Mouse (Mus musculus) hindbrain, embryonic 13.5 days (tissue): ENCODE measurements at regions not wholly inside any gene's neighbourhood (a gene's known extent, or its start where the extent isn't known, plus 50 kb on each side); places are given as distances from the start of the nearest gene placed in this dataset.

ENCODE experiments used
- ATAC-seq: fragments of 200-750 bp; cut with Nextera tagmentation; 2 replicates; pipeline ENCODE4 v1.8.0; 2017; ENCODE audit warnings: moderate TSS enrichment; ENCODE audit not compliant: low FRiP score
- H3K27ac ChIP-seq: fragments of 300-500 bp; sonication (generic); 2 replicates; pipeline ENCODE4 v1.5.1; 2015; ENCODE audit warnings: inconsistent platforms, mild to moderate bottlenecking, moderate library complexity
- H3K27me3 ChIP-seq: fragments of 300-500 bp; sonication (generic); 2 replicates; pipeline ENCODE4 v1.6.1; 2015; ENCODE audit warnings: mild to moderate bottlenecking, inconsistent platforms
- H3K36me3 ChIP-seq: fragments of 300-500 bp; sonication (generic); 2 replicates; pipeline ENCODE4 v1.6.1; 2015; ENCODE audit warnings: mild to moderate bottlenecking, inconsistent platforms
- H3K4me1 ChIP-seq: fragments of 300-500 bp; sonication (generic); replicated peaks from 2 replicates; pipeline ENCODE4 v1.6.1; 2015; ENCODE audit warnings: inconsistent platforms
- H3K4me2 ChIP-seq: fragments of 300-500 bp; sonication (generic); 2 replicates; pipeline ENCODE4 v1.6.1; 2015; ENCODE audit warnings: inconsistent platforms, mild to moderate bottlenecking, moderate library complexity
- H3K4me3 ChIP-seq: fragments of 300-500 bp; sonication (generic); 2 replicates; pipeline ENCODE4 v1.5.1; 2015; ENCODE audit warnings: mild to moderate bottlenecking, inconsistent platforms
- H3K9ac ChIP-seq: fragments of 300-500 bp; sonication (generic); 2 replicates; pipeline ENCODE4 v1.6.1; 2015; ENCODE audit warnings: mild to moderate bottlenecking, inconsistent platforms
- H3K9me3 ChIP-seq: fragments of 300-500 bp; sonication (generic); 2 replicates; pipeline ENCODE4 v1.6.1; 2016; ENCODE audit warnings: inconsistent platforms
- WGBS: fragments of 180-500 bp; shearing (Covaris S2); methylation state at CpG from one replicate; pipeline ENCODE4 v1.1.7; 2015; 5-methylcytosine and 5-hydroxymethylcytosine counted together

GRCm38 (mm10) chr2:61450731-61451130 is 127.7 kb upstream of the Tank start:
- Histone ChIP-seq H3K27ac (no peak overlapping the region), H3K4me2 (no peak overlapping the region), H3K36me3 (no peaks in the 10 kb centered on the region), H3K27me3 (no peaks in the 10 kb centered on the region), H3K4me1 (peaks cover 8% of the 10 kb centered on the region), H3K4me3 (no peak overlapping the region), H3K9me3 (no peaks in the 10 kb centered on the region), H3K9ac (no peak overlapping the region)
- no peak for ATAC-seq
- 87% methylated on average over 3 of the region's 3 CpGs for WGBS

GRCm38 (mm10) chr2:61436591-61436990 is 141.8 kb upstream of the Tank start:
- 94% methylated on average over 3 of the region's 3 CpGs for WGBS
- no peaks in the 10 kb centered on the region for H3K36me3 ChIP-seq

DNA sequence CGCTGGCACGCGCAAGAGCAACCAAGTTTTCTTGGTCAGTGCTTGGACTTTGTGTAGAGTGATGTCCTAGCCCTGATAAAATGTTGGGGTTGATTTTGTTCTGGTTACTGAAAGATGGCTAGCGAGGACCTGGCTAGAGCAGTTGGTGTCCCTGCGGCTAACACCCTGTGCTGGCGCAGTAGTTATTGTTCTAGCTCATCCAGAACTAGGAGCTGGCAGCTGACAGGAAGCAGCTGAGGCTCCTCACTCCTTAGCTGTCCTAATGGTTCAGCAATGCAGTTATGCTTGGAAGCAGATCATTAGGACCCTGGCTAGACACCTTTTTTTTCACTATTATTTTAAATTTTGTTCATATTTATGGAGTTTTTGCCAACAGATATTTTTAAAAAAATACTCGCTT is 170.5 kb upstream of the Tank start:
- no peaks in the 10 kb centered on the region for H3K36me3 ChIP-seq
- no peak overlapping the region for H3K9ac ChIP-seq
- peaks cover 6% of the 10 kb centered on the region for H3K4me1 ChIP-seq
- ATAC-seq: no peak
- 98% methylated on average over 7 of the region's 7 CpGs for WGBS
- H3K4me3 ChIP-seq: no peak overlapping the region
- no peak overlapping the region for H3K4me2 ChIP-seq
- H3K9me3 ChIP-seq: no peaks in the 10 kb centered on the region
- H3K27me3 ChIP-seq: no peaks in the 10 kb centered on the region
- H3K27ac ChIP-seq: no peak overlapping the region

More at GRCm38 (mm10) chr2:61436591-61436990, 141.8 kb upstream of the Tank start:
- Histone ChIP-seq H3K4me2 (no peak overlapping the region), H3K27me3 (no peaks in the 10 kb centered on the region), H3K4me3 (no peak overlapping the region), H3K9me3 (no peaks in the 10 kb centered on the region), H3K4me1 (no peaks in the 10 kb centered on the region), H3K27ac (no peak overlapping the region), H3K9ac (no peak overlapping the region)
- no peak for ATAC-seq

GRCm38 (mm10) chr2:61406104-61406751 is 172.2 kb upstream of the Tank start:
- WGBS: 88% methylated on average over 8 of the region's 8 CpGs
- Histone ChIP-seq H3K36me3 (no peaks in the 10 kb centered on the region), H3K27ac (no peak overlapping the region), H3K27me3 (no peaks in the 10 kb centered on the region), H3K4me1 (peaks cover 13% of the 10 kb centered on the region), H3K9ac (no peak overlapping the region), H3K4me3 (no peak overlapping the region), H3K9me3 (no peaks in the 10 kb centered on the region), H3K4me2 (no peak overlapping the region)
- ATAC-seq: no peak

DNA sequence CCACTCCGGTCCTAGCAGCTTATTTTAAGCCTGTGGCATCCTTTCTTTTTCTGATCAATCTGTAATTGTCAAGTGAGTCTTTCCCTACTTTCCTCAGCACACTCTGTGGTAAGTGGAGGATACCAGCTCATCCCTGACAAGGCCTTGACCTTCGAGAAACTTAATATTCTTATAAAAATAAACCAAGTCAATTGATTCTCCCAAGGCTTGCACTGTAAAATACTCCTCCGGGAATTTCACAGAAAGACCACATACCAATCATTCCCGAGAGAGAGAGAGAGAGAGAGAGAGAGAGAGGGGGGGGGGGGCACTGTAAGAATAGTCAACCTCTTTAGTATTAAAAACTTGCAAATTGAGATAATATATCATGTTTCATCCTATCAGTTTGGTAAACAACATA is 173.1 kb upstream of the Tank start:
- H3K27ac ChIP-seq: no peak overlapping the region
- 54% methylated on average over 4 of the region's 4 CpGs for WGBS

DNA sequence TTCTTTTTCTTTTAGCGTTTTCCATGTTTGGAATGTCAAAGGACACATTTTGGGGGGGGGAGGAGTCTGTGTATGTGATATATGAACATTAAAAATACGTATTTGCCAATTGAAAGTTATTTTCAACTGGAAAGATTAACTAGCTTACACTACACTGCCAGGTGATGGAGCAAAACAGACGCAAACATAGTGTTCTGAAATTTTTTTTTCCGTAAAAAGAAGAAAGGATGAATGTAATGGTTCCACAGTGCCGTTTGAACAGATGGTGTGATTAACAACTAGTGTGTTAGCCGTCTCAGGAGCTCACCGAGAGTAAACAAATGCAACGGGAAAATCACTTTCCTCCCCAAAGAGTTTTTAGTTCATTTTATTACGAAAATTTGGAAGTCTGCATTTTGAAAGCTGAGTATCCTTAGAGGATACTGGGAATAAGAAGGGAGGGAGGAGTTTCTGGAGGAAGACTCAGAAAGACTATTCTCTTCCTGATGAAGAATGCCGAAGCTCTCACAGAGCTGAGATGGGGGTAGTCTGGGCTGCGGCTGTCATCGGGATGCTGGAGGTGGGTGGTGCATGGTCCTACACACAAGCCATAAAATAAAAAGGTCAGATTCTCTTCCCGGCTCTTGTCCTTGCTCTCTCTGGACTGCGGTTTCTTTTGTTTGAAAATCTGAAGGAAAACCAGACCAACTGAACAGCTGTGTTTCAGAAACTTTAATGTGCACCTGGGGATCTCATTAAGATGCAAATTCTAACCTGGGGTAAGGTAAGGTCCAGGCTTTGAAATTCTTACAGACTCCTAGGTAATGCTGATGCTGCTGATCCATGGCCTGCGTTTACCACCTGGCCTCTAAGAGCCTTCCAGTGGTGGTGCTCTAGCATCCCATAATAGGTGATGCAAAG is 175.5 kb upstream of the Tank start:
- ATAC-seq: peak; percentile 63

More for the DNA sequence above, 173.1 kb upstream of the Tank start:
- Histone ChIP-seq H3K4me2 (no peak overlapping the region), H3K27me3 (no peaks in the 10 kb centered on the region), H3K4me1 (peaks cover 13% of the 10 kb centered on the region), H3K9ac (no peak overlapping the region), H3K36me3 (no peaks in the 10 kb centered on the region), H3K4me3 (no peak overlapping the region), H3K9me3 (no peaks in the 10 kb centered on the region)
- no peak for ATAC-seq

GRCm38 (mm10) chr2:61401636-61402587 is 176.5 kb upstream of the Tank start:
- Histone ChIP-seq H3K27ac (peak overlapping the region; percentile 53), H3K4me3 (peak overlapping the region; percentile 35), H3K9ac (peak overlapping the region; percentile 63; the same call in 1 of the 2 replicates), H3K27me3 (no peaks in the 10 kb centered on the region), H3K4me1 (peaks cover 20% of the 10 kb centered on the region), H3K4me2 (peak overlapping the region; percentile 51), H3K36me3 (no peaks in the 10 kb centered on the region), H3K9me3 (no peaks in the 10 kb centered on the region)
- 1% methylated on average over 21 of the region's 21 CpGs for WGBS
- peak; percentile 52 for ATAC-seq

More for the DNA sequence above, 175.5 kb upstream of the Tank start:
- H3K36me3 ChIP-seq: no peaks in the 10 kb centered on the region
- H3K4me1 ChIP-seq: peaks cover 20% of the 10 kb centered on the region
- 6% methylated on average over 15 of the region's 15 CpGs for WGBS
- H3K4me2 ChIP-seq: peak overlapping the region; percentile 51
- no peaks in the 10 kb centered on the region for H3K27me3 ChIP-seq
- H3K9me3 ChIP-seq: no peaks in the 10 kb centered on the region
- H3K4me3 ChIP-seq: peak overlapping the region; percentile 35
- peak overlapping the region; percentile 53 for H3K27ac ChIP-seq
- peak overlapping the region; percentile 63 for H3K9ac ChIP-seq

GRCm38 (mm10) chr2:61398633-61399032 is 179.8 kb upstream of the Tank start:
- peak overlapping the region; percentile 22; the same call in 1 of the 2 replicates for H3K4me2 ChIP-seq
- no peaks in the 10 kb centered on the region for H3K9me3 ChIP-seq
- H3K27ac ChIP-seq: peak overlapping the region; percentile 66
- no peak overlapping the region for H3K9ac ChIP-seq
- H3K4me1 ChIP-seq: peaks cover 20% of the 10 kb centered on the region
- H3K36me3 ChIP-seq: no peaks in the 10 kb centered on the region
- ATAC-seq: no peak
- 47% methylated on average over 9 of the region's 9 CpGs for WGBS
- no peaks in the 10 kb centered on the region for H3K27me3 ChIP-seq
- H3K4me3 ChIP-seq: no peak overlapping the region

DNA sequence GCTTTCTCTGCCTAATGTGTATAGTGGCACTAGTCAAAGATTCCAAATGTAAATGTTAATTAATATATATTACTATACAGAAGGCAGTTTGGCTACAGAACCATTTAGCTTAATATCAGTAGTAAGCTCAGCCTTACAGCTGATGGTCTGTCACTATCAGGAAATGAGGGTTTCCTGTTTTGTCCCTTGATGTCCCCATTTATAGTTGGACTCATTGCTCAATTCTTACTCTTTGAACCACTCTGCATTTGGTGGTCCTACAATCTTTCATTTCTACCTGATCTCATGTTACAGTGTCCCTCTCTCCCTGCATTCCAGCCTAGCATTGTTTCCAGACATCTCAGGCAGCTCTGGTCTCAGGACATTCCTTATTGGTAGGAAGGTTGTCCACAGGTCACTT is 188.8 kb upstream of the Tank start:
- no peaks in the 10 kb centered on the region for H3K36me3 ChIP-seq
- H3K9me3 ChIP-seq: no peaks in the 10 kb centered on the region
- H3K27ac ChIP-seq: no peak overlapping the region
- no peak overlapping the region for H3K4me2 ChIP-seq
- ATAC-seq: no peak
- no peaks in the 10 kb centered on the region for H3K27me3 ChIP-seq
- H3K4me3 ChIP-seq: no peak overlapping the region
- H3K9ac ChIP-seq: no peak overlapping the region
- no peaks in the 10 kb centered on the region; the same call in 1 of the 2 replicates for H3K4me1 ChIP-seq

DNA sequence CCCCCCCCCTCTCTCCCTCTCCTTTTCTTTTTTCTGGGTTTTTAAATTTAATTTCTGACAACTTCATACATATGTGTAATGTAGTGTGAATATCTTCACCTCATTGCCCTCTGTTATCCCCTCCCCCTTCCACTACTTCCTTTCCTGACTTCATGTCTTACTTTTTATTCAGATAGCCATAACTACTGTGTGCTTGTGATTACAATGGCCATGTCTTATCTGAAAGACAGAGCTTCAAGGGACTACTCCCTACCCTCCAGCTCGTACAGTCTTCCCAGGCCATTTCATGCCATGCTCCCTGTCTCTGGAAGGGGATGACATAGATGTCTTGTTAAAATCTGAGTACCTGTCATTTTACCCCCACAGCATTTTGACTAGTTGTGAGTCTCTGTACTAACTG is 189.2 kb upstream of the Tank start:
- Histone ChIP-seq H3K4me1 (no peaks in the 10 kb centered on the region; the same call in 1 of the 2 replicates), H3K27me3 (no peaks in the 10 kb centered on the region), H3K4me3 (no peak overlapping the region), H3K9ac (no peak overlapping the region), H3K9me3 (no peaks in the 10 kb centered on the region), H3K27ac (no peak overlapping the region), H3K36me3 (no peaks in the 10 kb centered on the region), H3K4me2 (no peak overlapping the region)
- ATAC-seq: no peak
- 81% methylated on average over 1 of the region's 1 CpGs for WGBS

DNA sequence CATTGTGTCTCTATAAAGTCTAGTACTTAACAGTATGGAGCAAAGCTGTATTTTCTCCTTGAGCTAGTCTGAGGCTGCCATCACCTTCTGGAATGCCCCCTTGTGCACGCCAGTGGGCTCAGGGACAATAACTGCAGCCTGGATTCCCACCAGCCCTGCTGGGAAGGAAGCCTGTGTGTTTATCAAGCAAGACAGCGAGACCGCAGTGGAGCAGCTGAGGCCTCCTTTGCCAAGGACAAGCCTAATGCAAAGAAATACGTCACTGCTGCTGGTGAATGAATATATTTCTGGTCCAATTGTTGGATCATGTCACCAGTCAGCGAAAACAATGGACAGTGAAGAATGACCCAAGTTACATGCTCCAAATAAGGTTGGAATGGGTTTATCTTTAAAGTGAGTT is 190.8 kb upstream of the Tank start:
- H3K4me1 ChIP-seq: no peaks in the 10 kb centered on the region; the same call in 1 of the 2 replicates

GRCm38 (mm10) chr2:61386966-61387365 is 191.4 kb upstream of the Tank start:
- Histone ChIP-seq H3K9me3 (no peaks in the 10 kb centered on the region), H3K36me3 (no peaks in the 10 kb centered on the region), H3K4me2 (no peak overlapping the region), H3K4me1 (no peaks in the 10 kb centered on the region; the same call in 1 of the 2 replicates), H3K27me3 (no peaks in the 10 kb centered on the region), H3K9ac (no peak overlapping the region), H3K27ac (no peak overlapping the region), H3K4me3 (no peak overlapping the region)
- no peak for ATAC-seq
- 87% methylated on average over 5 of the region's 5 CpGs for WGBS

More for the DNA sequence above, 190.8 kb upstream of the Tank start:
- no peak overlapping the region for H3K4me2 ChIP-seq
- H3K9ac ChIP-seq: no peak overlapping the region
- WGBS: 24% methylated on average over 5 of the region's 5 CpGs
- H3K36me3 ChIP-seq: no peaks in the 10 kb centered on the region
- no peaks in the 10 kb centered on the region for H3K9me3 ChIP-seq
- H3K27ac ChIP-seq: no peak overlapping the region
- no peak overlapping the region for H3K4me3 ChIP-seq
- H3K27me3 ChIP-seq: no peaks in the 10 kb centered on the region
- ATAC-seq: no peak
